Mouse (Mus musculus) stomach, embryonic 14.5 days (tissue): ENCODE results near the gene Nppc. TPM values are rescaled to one million over a fixed set of nuclear protein-coding genes. Genes with fewer than 3 reads are reported as not detected.

Experiments used
- ATAC-seq: fragments of 200-750 bp; cut with Nextera tagmentation; 2 replicates; pipeline ENCODE4 v1.8.0; 2017; ENCODE audit warnings: low read depth, moderate TSS enrichment; ENCODE audit not compliant: insufficient number of reproducible peaks, insufficient read depth, low FRiP score
- H3K27ac ChIP-seq: fragments of 300-500 bp; sonication (generic); 2 replicates; pipeline ENCODE4 v1.5.1; 2014; ENCODE audit warnings: mild to moderate bottlenecking, low read length, moderate library complexity, mixed read lengths
- H3K27me3 ChIP-seq: fragments of 300-500 bp; sonication (generic); 2 replicates; pipeline ENCODE4 v1.6.1; 2014; ENCODE audit warnings: low read length, control low read depth, mixed read lengths; ENCODE audit not compliant: control insufficient read depth, insufficient read depth
- H3K36me3 ChIP-seq: fragments of 300-500 bp; sonication (generic); 2 replicates; pipeline ENCODE4 v1.6.1; 2014; ENCODE audit warnings: mild to moderate bottlenecking, control low read depth, low read length, moderate library complexity, mixed read lengths; ENCODE audit not compliant: control insufficient read depth, insufficient read depth
- H3K4me1 ChIP-seq: fragments of 300-500 bp; sonication (generic); 2 replicates; pipeline ENCODE4 v1.6.1; 2014; ENCODE audit warnings: low read length, control low read depth, mixed read lengths; ENCODE audit not compliant: control insufficient read depth, insufficient read depth
- H3K4me2 ChIP-seq: fragments of 300-500 bp; sonication (generic); replicated peaks from 2 replicates; pipeline ENCODE4 v1.6.1; 2014; ENCODE audit warnings: low read depth, low read length, control low read depth
- H3K4me3 ChIP-seq: fragments of 300-500 bp; sonication (generic); 2 replicates; pipeline ENCODE4 v1.5.1; 2014; ENCODE audit warnings: low read depth, low read length, control low read depth
- H3K9ac ChIP-seq: fragments of 300-500 bp; sonication (generic); replicated peaks from 2 replicates; pipeline ENCODE4 v1.6.1; 2014; ENCODE audit warnings: low read depth, mild to moderate bottlenecking, control low read depth, low read length, moderate library complexity, mixed read lengths
- H3K9me3 ChIP-seq: fragments of 300-500 bp; sonication (generic); 2 replicates; pipeline ENCODE4 v1.6.1; 2016; ENCODE audit warnings: low read depth, low read length, control low read depth; ENCODE audit not compliant: control insufficient read depth
- WGBS: fragments of 180-500 bp; shearing (Covaris S2); extraction: QIAGEN DNeasy Blood & Tissue Kit; methylation state at CpG from one replicate; pipeline ENCODE4 v1.1.7; 2014; 5-methylcytosine and 5-hydroxymethylcytosine counted together
- microRNA-seq: library from miRNA; unstranded; fragments of <30 nt; microRNA quantifications from one replicate; pipeline ENCODE4, GENCODE M21; 2016
- polyA plus RNA-seq: library from polyadenylated mRNA; unstranded; fragments of >200 nt; fragmentation: Nextera tagmentation; extraction: Ambion mirVana; gene quantifications from 2 replicates; pipeline ENCODE4 v1.2.1, GENCODE M21; 2014

Gene Nppc
- polyA plus RNA-seq, 1 experiment from 2014 or later: 1.2 TPM

- Histone ChIP-seq H3K27ac (no peak overlapping the region), H3K36me3 (no peaks in the 10 kb centered on the region), H3K9ac (no peak overlapping the region), H3K4me2 (no peak overlapping the region), H3K27me3 (no peaks in the 10 kb centered on the region), H3K4me1 (0 out of 2 replicates have a peak, but pooled peaks cover 10% of the 10 kb centered on the region), H3K9me3 (no peaks in the 10 kb centered on the region), H3K4me3 (no peak overlapping the region)
- ATAC-seq: no peak
- WGBS: 56% methylated on average over 3 of the region's 3 CpGs
These were observed 42.1 kb downstream of the Nppc start for GRCm38 (mm10) chr1:86628270-86628669.

GRCm38 (mm10) chr1:86623001-86624000, 47.1 kb downstream of the Nppc start:
- Histone ChIP-seq H3K9me3 (no peaks in the 10 kb centered on the region), H3K4me2 (no peak overlapping the region), H3K27me3 (no peaks in the 10 kb centered on the region), H3K27ac (no peak overlapping the region), H3K36me3 (no peaks in the 10 kb centered on the region), H3K4me3 (no peak overlapping the region), H3K4me1 (0 out of 2 replicates have a peak, but pooled peaks cover 3% of the 10 kb centered on the region), H3K9ac (no peak overlapping the region)
- no peak for ATAC-seq
- 26% methylated on average over 16 of the region's 16 CpGs for WGBS

- no peak for ATAC-seq
- H3K4me2 ChIP-seq: no peak overlapping the region
- no peak overlapping the region for H3K27ac ChIP-seq
- no peak overlapping the region for H3K9ac ChIP-seq
- H3K36me3 ChIP-seq: no peaks in the 10 kb centered on the region
- H3K27me3 ChIP-seq: no peaks in the 10 kb centered on the region
- no peak overlapping the region for H3K4me3 ChIP-seq
- WGBS: 71% methylated on average over 2 of the region's 2 CpGs
- H3K4me1 ChIP-seq: 0 out of 2 replicates have a peak, but pooled peaks cover 3% of the 10 kb centered on the region
- H3K9me3 ChIP-seq: no peaks in the 10 kb centered on the region
These were observed 48.1 kb downstream of the Nppc start for GRCm38 (mm10) chr1:86622296-86622695.

- H3K36me3 ChIP-seq: no peaks in the 10 kb centered on the region
- H3K4me1 ChIP-seq: 0 out of 2 replicates have a peak, but pooled peaks cover 3% of the 10 kb centered on the region
- no peak overlapping the region for H3K27ac ChIP-seq
These were observed 51.8 kb downstream of the Nppc start for GRCm38 (mm10) chr1:86618454-86619125.

More at GRCm38 (mm10) chr1:86618454-86619125, 51.8 kb downstream of the Nppc start:
- Histone ChIP-seq H3K27me3 (no peaks in the 10 kb centered on the region), H3K4me3 (no peak overlapping the region), H3K9ac (no peak overlapping the region), H3K4me2 (no peak overlapping the region), H3K9me3 (no peaks in the 10 kb centered on the region)
- ATAC-seq: no peak
- WGBS: 60% methylated on average over 10 of the region's 10 CpGs

Small RNA genes lying within 50 kb of the gene (microRNA-seq; reads per million reads assigned to microRNA genes)
- gene Gm22955: not detected

Other genes starting within 250 kb of the Nppc start
- not detected in 2 replicates for gene Nmur1, start 244.3 kb downstream of the Nppc start, polyA plus RNA-seq
- gene Tex44, start 244.2 kb downstream of the Nppc start, polyA plus RNA-seq: not detected in 2 replicates
- 2,677 and 2,766 TPM in 2 replicates for gene Ptma, start 143.8 kb downstream of the Nppc start, polyA plus RNA-seq
- 48.4 and 56.6 TPM in 2 replicates for gene Pde6d, start 87.9 kb downstream of the Nppc start, polyA plus RNA-seq
- gene Cops7b, start 87.7 kb downstream of the Nppc start, polyA plus RNA-seq: 38.2 and 38.9 TPM in 2 replicates
- 25.8 and 26.4 TPM in 2 replicates for gene Dis3l2, start 33.2 kb upstream of the Nppc start, polyA plus RNA-seq